In genomic region chr6:47469760-47470159, GRCm38 (mm10) we compare ENCODE assay signal across 28 mouse cellular contexts.
"Had no signal": no experiment of that assay in that cellular context is flagged by ENCODE, and none has a peak within 500 bp of the region (broad histone marks: within the 10 kb centered on the region; RNA-seq: fewer than 3 reads in every experiment).

No protein-coding gene starts in this region.

- H3K36me3 ChIP-seq: embryonic facial prominence, embryonic 12.5 days; forebrain, embryonic 15.5 days had no signal

- ATAC-seq: forebrain, embryonic 13.5 days; forebrain, embryonic 14.5 days; forebrain, embryonic 15.5 days; forebrain, embryonic 16.5 days; forebrain, postnatal 0 days had no signal

- H3K27me3 ChIP-seq: embryonic facial prominence, embryonic 12.5 days; embryonic facial prominence, embryonic 13.5 days; embryonic facial prominence, embryonic 15.5 days; forebrain, embryonic 12.5 days; forebrain, embryonic 13.5 days; forebrain, embryonic 15.5 days had no signal

- H3K9me3 ChIP-seq: embryonic facial prominence, embryonic 15.5 days; forebrain, embryonic 15.5 days had no signal

- H3K27ac ChIP-seq: embryonic facial prominence, embryonic 10.5 days; embryonic facial prominence, embryonic 12.5 days; embryonic facial prominence, embryonic 13.5 days; embryonic facial prominence, embryonic 15.5 days; forebrain, embryonic 10.5 days; forebrain, embryonic 12.5 days; forebrain, embryonic 13.5 days; forebrain, embryonic 15.5 days; gastrocnemius, adult 2 months had no signal

- H3K4me3 ChIP-seq: embryonic facial prominence, embryonic 10.5 days; embryonic facial prominence, embryonic 12.5 days; embryonic facial prominence, embryonic 13.5 days; embryonic facial prominence, embryonic 15.5 days; erythroblast, embryonic 14.5 days; forebrain, embryonic 10.5 days; forebrain, embryonic 12.5 days; forebrain, embryonic 13.5 days; forebrain, embryonic 15.5 days; gastrocnemius, adult 2 months had no signal

- H3K4me1 ChIP-seq: embryonic facial prominence, embryonic 10.5 days; embryonic facial prominence, embryonic 12.5 days; embryonic facial prominence, embryonic 13.5 days; forebrain, embryonic 10.5 days; forebrain, embryonic 12.5 days; forebrain, embryonic 13.5 days had no signal

- DNase-seq: cerebellum, adult 2 months; cerebellum, adult 8-10 months; cerebellum, adult 9-10 months; cerebellum, adult 9-11 months; cerebellum, postnatal 10 days; cerebellum, postnatal 14 days; cerebellum, postnatal 25 days; cerebellum, postnatal 36 days; embryo, embryonic 11 days; forebrain, postnatal 0 days; gastrocnemius, adult 2 months; gastrocnemius, postnatal 10 days; gastrocnemius, postnatal 14 days; gastrocnemius, postnatal 25 days; gastrocnemius, postnatal 36 days; heart, adult 11 months; heart, adult 18-20 months had no signal

- H3K9ac ChIP-seq: embryonic facial prominence, embryonic 12.5 days; embryonic facial prominence, embryonic 13.5 days; embryonic facial prominence, embryonic 15.5 days; forebrain, embryonic 12.5 days; forebrain, embryonic 13.5 days; forebrain, embryonic 15.5 days; forebrain, postnatal 0 days had no signal

- H3K4me2 ChIP-seq: embryonic facial prominence, embryonic 12.5 days; embryonic facial prominence, embryonic 13.5 days; embryonic facial prominence, embryonic 15.5 days; forebrain, embryonic 12.5 days; forebrain, embryonic 13.5 days; forebrain, embryonic 15.5 days had no signal
